Mouse (Mus musculus) liver, postnatal 0 days (tissue): ENCODE data around the gene Pkp1.

ENCODE experiments used
- CTCF ChIP-seq: sonication (generic); IDR thresholded peaks from 2 replicates; pipeline ENCODE4 v1.5.1; 2016; ENCODE audit warnings: antibody characterized with exemption, low read depth
- EP300 ChIP-seq: IDR thresholded peaks from 2 replicates; pipeline ENCODE4 v1.6.1; 2016; ENCODE audit warnings: antibody characterized with exemption, low read depth, mild to moderate bottlenecking

DNA sequence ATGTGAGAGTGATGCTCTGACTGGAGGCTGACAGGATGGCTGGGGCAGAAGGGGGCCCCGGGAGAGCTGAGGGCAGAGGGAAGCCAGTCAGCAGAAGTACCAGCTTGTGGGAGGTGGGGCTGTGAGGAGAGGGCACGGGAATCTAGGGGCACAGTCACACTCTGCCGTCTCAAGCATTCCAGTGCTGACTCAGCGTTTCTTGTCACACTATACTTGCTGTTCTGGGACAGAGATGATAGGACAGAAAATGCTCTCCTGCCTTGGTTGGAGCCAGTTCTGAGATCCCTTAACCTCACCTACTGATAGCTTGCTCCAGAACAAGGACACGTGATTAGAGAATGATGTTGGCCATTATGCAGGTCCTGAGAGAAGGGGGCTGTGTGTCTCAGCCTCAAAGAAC, 44.2 kb upstream of the Pkp1 start:
- TF ChIP-seq CTCF = no peak
- no peak for TF ChIP-seq EP300
